In the genomic region with DNA sequence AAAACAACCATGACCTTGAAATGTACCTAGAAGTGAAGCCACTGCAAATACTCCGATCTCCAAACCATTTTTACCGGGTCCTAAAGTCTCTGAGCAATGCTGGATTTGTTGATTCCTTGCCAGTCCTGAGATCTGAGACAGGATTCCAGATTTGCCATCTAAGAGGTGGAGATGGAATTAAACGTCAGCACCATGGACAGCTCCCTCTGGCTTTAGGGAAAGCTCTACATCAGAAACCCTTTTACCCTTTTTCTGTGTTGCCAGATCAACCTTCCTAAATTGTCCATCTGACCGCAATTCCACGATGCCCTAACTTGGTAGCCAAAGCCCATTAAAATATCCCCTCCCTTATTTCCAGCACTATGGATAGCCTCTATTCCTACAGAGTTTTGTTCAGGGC, we compare ENCODE assay signal across 9 mouse cellular contexts. TPM values are rescaled to one million over a fixed set of nuclear protein-coding genes. Genes with fewer than 3 reads are reported as not detected.
DNase-seq lines count a peak whose midpoint lies in the region; TF ChIP-seq lines count a peak whose summit lies in the region.
"Had no signal": no experiment of that assay in that cellular context is flagged by ENCODE, and none has a peak within 500 bp of the region (broad histone marks: within the 10 kb centered on the region; RNA-seq: fewer than 3 reads in every experiment).

No protein-coding gene starts in this region.

- no peak overlapping the region for H3K9ac ChIP-seq in heart, adult 2 months (ENCODE audit: low read depth, low read length)

- H3K27ac ChIP-seq in heart, adult 2 months: no peak overlapping the region

- H3K79me2 ChIP-seq in heart, adult 2 months (replicated peaks; ENCODE audit: control insufficient read depth, insufficient read depth, low read length): no peaks in the 10 kb centered on the region

- no peaks in the 10 kb centered on the region for H3K27me3 ChIP-seq in heart, adult 2 months (ENCODE audit: control insufficient read depth, insufficient read depth, low read length)

- no peak for TF ChIP-seq EP300 in heart, adult 2 months (IDR thresholded peaks at IDR 0.05; ENCODE audit: insufficient read depth, low read depth, low read length)

- H3K4me1 ChIP-seq in heart, adult 2 months (ENCODE audit: control insufficient read depth, insufficient read depth, low read length): peaks cover 2% of the 10 kb centered on the region

- peak; percentile 48 for DNase-seq in heart, adult 11 months
- DNase-seq in heart, adult 2 months: no peak
- DNase-seq in 3T3-L1 (ENCODE audit: low read depth, low spot score) (peak; percentile 79), MN1 (ENCODE audit: low spot score) (no peak)
- peak; percentile 40 for DNase-seq in adrenal gland, adult 2 months
- peak; percentile 73 for DNase-seq in kidney, postnatal 14 days
- peak; percentile 77 for DNase-seq in retina, embryonic 14.5 days (ENCODE audit: low spot score)
- DNase-seq in right cerebral cortex, adult 2 months (ENCODE audit: low spot score in 2 of 2): no peak

- WGBS in heart, adult 2 months: 13% methylated on average over 5 of the region's 5 CpGs

- TF ChIP-seq CTCF in heart, adult 2 months (IDR thresholded peaks at IDR 0.05): no peak

- no peak for TF ChIP-seq POLR2A in heart, adult 2 months (IDR thresholded peaks at IDR 0.05; ENCODE audit: insufficient read depth, low read depth, low read length)

- no peak overlapping the region for H3K4me3 ChIP-seq in heart, adult 2 months

- H3K36me3 ChIP-seq in heart, adult 2 months (ENCODE audit: control insufficient read depth, insufficient read depth, low read length): no peaks in the 10 kb centered on the region

- intact Hi-C loops in heart, adult 2 months (cut with DNase I): no loop called here

RNA-seq across cellular contexts. Expression of a gene that starts 8.8 kb away (rescaled TPM):
- total RNA-seq in heart, adult 2 months (2021): 10 to 100 TPM; 38.7 to 40.1 TPM
- polyA plus RNA-seq in heart, adult 2 months (2012; rRNA removed): 20.4 and 34.4 TPM in 2 replicates
- 10 to 100 TPM; 82.3 to 86.1 TPM for total RNA-seq in adrenal gland, adult 2 months (2021)
- polyA plus RNA-seq in adrenal gland, adult 2 months (2012; rRNA removed): 29.4 and 31.3 TPM in 2 replicates

RNA-seq across cellular contexts. Expression of a gene that starts 52.1 kb away (rescaled TPM):
- under 1 TPM; 0.39 to 0.94 TPM for total RNA-seq in heart, adult 2 months (2021)
- polyA plus RNA-seq in heart, adult 2 months (2012; rRNA removed): 0.47 and 1.2 TPM in 2 replicates
- 1 to 10 TPM; 1.6 to 6.5 TPM for total RNA-seq in adrenal gland, adult 2 months (2021)
- 0.38 and 1.1 TPM in 2 replicates for polyA plus RNA-seq in adrenal gland, adult 2 months (2012; rRNA removed)
- total RNA-seq: hematopoietic stem cell, adult 5-6 weeks had no signal

RNA-seq across cellular contexts. Expression of a gene that starts 55.9 kb away (rescaled TPM):
- 10 to 100 TPM; 83.1 to 98.1 TPM for total RNA-seq in heart, adult 2 months (2021)
- 58.4 and 80.4 TPM in 2 replicates for polyA plus RNA-seq in heart, adult 2 months (2012; rRNA removed)
- 10 to 100 TPM; 41.9 to 72.8 TPM for total RNA-seq in adrenal gland, adult 2 months (2021)
- 90.6 and 92.6 TPM in 2 replicates for polyA plus RNA-seq in adrenal gland, adult 2 months (2012; rRNA removed)

Comparison
In these comparisons a context has a peak if more than half of its experiments do, and no peak if none do; other contexts are left out.
1. DNase-seq: peak in heart, adult 11 months (single experiment), 3T3-L1 (single experiment), adrenal gland, adult 2 months (single experiment), kidney, postnatal 14 days (single experiment) and retina, embryonic 14.5 days (single experiment); none in heart, adult 2 months (0 of 2), MN1 (single experiment) and right cerebral cortex, adult 2 months (0 of 2).